Mouse (Mus musculus) kidney, postnatal 36 days (tissue): ENCODE measurements around the gene H2-M10.5.
"Not testable (repeated sequence)": the region's sequence is repeated elsewhere in the genome, so short reads cannot be mapped to it uniquely, and the experiment has no call there.

Experiments
- DNase-seq, 2 experiments: peaks; one replicate each; pipeline ENCODE4 v3.0.0; 2021 to 2022; ENCODE audit warnings: mixed read lengths in 2 of 2

H2-M10.5 gene

GRCm38 (mm10) chr17:36772610-36773009 lies at the start of gene H2-M10.5:
Gene H2-M10.5 (plus strand): TSS chr17:36772910.
- DNase-seq = not testable (repeated sequence)

GRCm38 (mm10) chr17:36726046-36726445 lies 46.7 kb upstream of the H2-M10.5 start:
- peak in 1 of 2 experiments; percentile 5 for DNase-seq

GRCm38 (mm10) chr17:36763816-36764215 lies 8.9 kb upstream of the H2-M10.5 start:
- DNase-seq = no peak

GRCm38 (mm10) chr17:36764244-36764643 lies 8.5 kb upstream of the H2-M10.5 start:
- DNase-seq = peak; percentile 18 to 45

- DNase-seq = peak; percentile 3 to 40
These were observed 7.3 kb upstream of the H2-M10.5 start for GRCm38 (mm10) chr17:36765403-36765802.

GRCm38 (mm10) chr17:36781533-36781932 lies 8.8 kb downstream of the H2-M10.5 start:
- no peak for DNase-seq

DNA sequence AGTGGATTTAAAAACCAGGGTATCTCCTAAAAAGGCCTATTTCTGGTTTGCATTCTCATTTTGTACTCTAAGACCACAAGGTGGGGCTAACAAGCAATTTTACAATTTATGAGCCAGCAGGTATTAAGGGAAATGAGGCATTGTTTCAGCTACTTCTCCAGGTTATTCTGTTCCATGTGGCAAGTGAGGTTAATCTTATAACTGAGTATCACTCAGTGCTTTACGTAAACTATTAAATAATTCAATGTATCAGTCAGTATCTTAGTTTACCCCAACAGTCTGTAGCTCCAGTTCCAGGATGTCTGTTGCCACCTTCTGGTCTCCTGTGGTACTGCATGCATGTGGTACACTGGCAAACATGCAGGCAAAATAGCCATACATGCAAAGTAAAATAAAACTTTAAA lies 13.8 kb downstream of the H2-M10.5 start:
- peak; percentile 17 to 43 for DNase-seq

DNA sequence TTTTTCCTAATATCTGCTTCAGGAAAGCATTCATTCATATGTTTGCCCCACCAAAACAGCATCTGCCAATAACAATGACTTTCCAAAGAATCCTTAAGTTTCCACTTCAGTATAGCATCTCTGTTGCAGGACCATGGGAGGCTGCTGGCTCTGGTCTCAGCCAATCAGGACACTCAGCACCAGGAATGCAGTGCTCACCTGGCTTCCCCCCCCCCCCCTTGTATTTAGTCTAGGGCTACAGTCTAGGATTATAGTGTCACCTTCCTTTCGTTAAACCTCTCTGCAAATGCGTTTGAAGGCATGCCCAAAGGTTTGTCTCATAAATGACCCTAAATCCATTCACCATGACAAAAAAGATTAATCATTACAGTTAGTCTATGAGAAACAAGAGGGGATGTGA lies 15.6 kb downstream of the H2-M10.5 start:
- DNase-seq = no peak

DNA sequence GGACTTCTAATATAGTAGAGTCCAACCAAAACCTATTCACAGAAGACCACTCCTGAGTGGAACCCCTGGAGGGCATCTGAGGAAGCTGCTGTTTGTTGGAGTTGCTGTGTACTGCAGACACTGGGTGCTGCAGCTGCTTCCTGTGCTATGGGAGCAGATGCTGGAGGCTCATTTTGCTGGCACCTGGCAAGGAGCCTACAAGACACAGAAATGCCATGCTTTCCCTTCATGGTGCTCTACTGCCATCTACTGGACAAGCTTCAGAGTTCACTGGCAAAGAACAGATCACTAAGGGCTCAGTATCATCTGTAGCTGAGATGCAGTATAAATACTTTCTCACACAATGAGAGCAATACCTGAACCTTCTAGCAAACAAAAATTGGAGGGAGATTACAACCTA lies 16.1 kb downstream of the H2-M10.5 start:
- peak; percentile 72 to 83 for DNase-seq

- DNase-seq = no peak
These were observed 26.8 kb downstream of the H2-M10.5 start for GRCm38 (mm10) chr17:36799493-36799892.

DNA sequence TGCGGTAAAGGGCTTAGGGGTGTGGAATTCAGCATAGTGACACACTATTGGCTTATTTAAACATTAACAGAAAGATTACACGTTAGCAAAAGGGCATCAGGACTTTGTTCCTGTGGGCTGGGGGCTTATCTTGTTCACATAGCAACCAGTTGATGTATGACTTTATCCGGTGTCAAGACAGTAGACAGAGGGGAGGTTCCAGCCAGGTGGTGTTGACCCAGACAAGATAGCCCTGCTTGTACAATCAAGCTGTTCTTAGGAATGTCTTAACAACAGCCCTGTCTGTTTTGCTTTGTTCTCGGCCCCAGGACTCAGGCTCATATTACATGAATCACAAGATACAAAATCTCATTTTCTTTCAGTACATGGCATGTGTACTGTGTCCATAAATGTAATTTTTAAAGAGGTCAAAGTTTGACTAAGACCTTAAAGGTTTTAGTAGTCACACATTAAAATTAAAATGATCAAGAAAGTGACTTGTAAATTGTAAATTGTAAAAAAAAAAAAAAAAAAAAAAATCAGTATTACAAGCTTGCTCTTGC lies 27.3 kb downstream of the H2-M10.5 start:
- not testable (repeated sequence) for DNase-seq

- no peak for DNase-seq
These were observed 39.2 kb downstream of the H2-M10.5 start, which contains the start of gene H2-M10.6 for GRCm38 (mm10) chr17:36811871-36812270. Gene H2-M10.6 (plus strand): TSS chr17:36812171.

DNA sequence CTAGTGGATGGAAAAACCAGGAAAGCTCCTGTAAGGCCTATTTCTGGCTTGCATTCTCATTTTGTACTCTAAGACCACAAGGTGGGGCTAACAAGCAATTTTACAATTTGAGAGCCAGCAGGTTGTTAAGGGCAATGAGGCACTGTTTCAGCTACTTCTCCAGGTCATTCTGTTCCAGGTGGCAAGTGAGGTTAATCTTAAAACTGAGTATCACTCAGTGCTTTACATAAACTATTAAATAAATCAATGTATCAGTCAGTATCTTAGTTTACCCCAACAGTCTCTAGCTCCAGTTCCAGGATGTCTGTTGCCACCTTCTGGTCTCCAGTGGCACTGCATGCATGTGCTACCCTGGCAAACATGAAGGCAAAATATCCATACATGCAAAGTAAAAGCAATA lies 51.3 kb downstream of the H2-M10.5 start:
- peak; percentile 64 to 84 for DNase-seq

- peak in 1 of 2 experiments; percentile 16 for DNase-seq
These were observed 52.8 kb downstream of the H2-M10.5 start for GRCm38 (mm10) chr17:36825525-36825924.
